Mouse (Mus musculus): Measurements from ENCODE around the gene Hist1h2bc. TPM values are rescaled to one million over a fixed set of nuclear protein-coding genes. Genes with fewer than 3 reads are reported as not detected.
"Not testable (repeated sequence)": the region's sequence is repeated elsewhere in the genome, so short reads cannot be mapped to it uniquely, and the experiment has no call there.

The Hist1h2bc gene
- total and polyA plus RNA-seq, 2 experiments: 228 to 312 TPM

DNA sequence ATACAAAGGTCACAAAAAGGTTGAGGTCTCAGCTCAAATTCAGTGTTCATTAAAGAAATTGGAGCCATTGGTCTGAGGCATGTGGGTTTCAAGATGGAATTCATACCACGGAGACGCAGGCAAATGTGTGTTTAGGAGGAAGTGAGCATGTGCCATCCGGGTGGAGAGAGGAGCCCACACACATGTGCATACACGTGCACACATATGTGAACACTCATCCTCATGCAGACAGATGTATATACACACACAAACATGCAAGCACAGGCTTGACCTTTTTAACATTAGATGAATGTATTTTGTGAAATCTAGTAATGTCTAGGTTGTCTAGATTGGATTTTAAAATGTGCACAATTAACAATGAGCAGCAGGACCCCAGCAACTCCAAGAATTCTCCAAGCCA, 18.2 kb downstream of the Hist1h2bc start:
- no peaks in the 10 kb centered on the region for H3K27me3 ChIP-seq (ENCODE audit: control insufficient read depth, insufficient read depth, low read length)
- peaks cover 16% of the 10 kb centered on the region; the same call in 1 of the 2 replicates for H3K36me3 ChIP-seq (ENCODE audit: control insufficient read depth, insufficient read depth, low read length)
- H3K79me2 ChIP-seq (ENCODE audit: control insufficient read depth, insufficient read depth, low read length): no peaks in the 10 kb centered on the region
- TF ChIP-seq POLR2A (IDR thresholded peaks at IDR 0.05; ENCODE audit: extremely low read depth, insufficient read depth, low read length): no peak
- no peak for TF ChIP-seq CTCF (IDR thresholded peaks at IDR 0.05; ENCODE audit: low read depth, low read length)
- H3K9ac ChIP-seq (ENCODE audit: low read depth, low read length): no peak overlapping the region
- WGBS: 74% methylated on average over 4 of the region's 4 CpGs
- no peak overlapping the region for H3K27ac ChIP-seq (replicated peaks; ENCODE audit: insufficient read depth, low read depth, low read length)
- no peak overlapping the region for H3K4me3 ChIP-seq (ENCODE audit: insufficient read depth, low read depth, low read length)
- no peaks in the 10 kb centered on the region; the same call in 1 of the 2 replicates for H3K4me1 ChIP-seq (ENCODE audit: control insufficient read depth, insufficient read depth, low read length)
- DNase-seq (ENCODE audit: extremely low read depth, low read depth, low spot score): no peak

DNA sequence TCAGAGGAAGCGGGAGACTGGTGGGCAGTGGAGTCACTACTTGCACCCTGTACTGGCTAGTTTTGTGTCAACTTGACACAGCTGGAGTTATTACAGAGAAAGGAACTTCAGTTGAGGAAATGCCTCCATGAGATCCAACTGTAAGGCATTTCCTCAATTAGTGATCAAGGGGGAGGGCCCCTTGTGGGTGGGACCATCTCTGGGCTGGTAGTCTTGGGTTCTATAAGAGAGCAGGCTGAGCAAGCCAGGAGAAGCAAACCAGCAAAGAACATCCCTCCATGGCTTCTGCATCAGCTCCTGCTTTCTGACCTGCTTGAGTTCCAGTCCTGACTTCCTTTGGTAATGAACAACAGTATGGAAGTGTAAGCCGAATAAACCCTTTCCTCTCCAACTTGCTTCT, 18.8 kb downstream of the Hist1h2bc start:
- WGBS: 72% methylated on average over 2 of the region's 2 CpGs
- H3K27ac ChIP-seq (replicated peaks; ENCODE audit: insufficient read depth, low read depth, low read length); H3K27me3 ChIP-seq (ENCODE audit: control insufficient read depth, insufficient read depth, low read length); H3K9ac ChIP-seq (ENCODE audit: low read depth, low read length); H3K4me1 ChIP-seq (ENCODE audit: control insufficient read depth, insufficient read depth, low read length); H3K79me2 ChIP-seq (ENCODE audit: control insufficient read depth, insufficient read depth, low read length); H3K4me3 ChIP-seq (ENCODE audit: insufficient read depth, low read depth, low read length); DNase-seq (ENCODE audit: extremely low read depth, low read depth, low spot score): not testable (repeated sequence)
- peaks cover 16% of the 10 kb centered on the region; the same call in 1 of the 2 replicates for H3K36me3 ChIP-seq (ENCODE audit: control insufficient read depth, insufficient read depth, low read length)

DNA sequence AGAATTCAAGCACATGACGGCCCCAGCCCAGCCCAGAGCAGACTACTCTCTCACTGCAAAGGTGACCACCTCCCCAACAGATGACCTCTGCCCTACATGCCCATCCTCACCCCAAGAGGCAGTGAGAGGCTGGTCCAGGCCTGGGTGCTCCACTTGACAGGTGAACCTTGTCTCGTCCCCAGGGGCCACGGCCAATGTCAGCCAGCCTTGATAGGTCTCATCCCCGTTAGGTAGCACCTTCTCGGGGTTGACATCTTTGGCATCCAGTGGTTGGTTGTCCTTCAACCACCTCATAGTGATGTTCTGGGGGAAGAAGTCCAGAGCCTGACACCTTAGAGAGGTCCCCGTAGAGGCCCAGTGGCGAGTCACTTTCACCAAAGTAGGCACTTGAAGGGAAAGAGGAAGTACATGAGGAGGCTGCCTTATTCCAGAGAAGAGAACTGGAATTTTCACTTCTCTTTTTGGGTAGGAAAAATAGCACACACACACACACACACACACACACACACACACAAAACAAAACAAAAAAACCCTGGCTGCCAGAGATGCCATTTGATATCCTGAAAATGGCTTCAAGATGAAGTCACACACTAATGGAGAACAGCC, 21.9 kb downstream of the Hist1h2bc start:
- Histone ChIP-seq H3K9ac (ENCODE audit: low read depth, low read length) (no peak overlapping the region), H3K4me3 (ENCODE audit: insufficient read depth, low read depth, low read length) (no peak overlapping the region), H3K79me2 (ENCODE audit: control insufficient read depth, insufficient read depth, low read length) (no peaks in the 10 kb centered on the region), H3K27me3 (ENCODE audit: control insufficient read depth, insufficient read depth, low read length) (no peaks in the 10 kb centered on the region), H3K4me1 (ENCODE audit: control insufficient read depth, insufficient read depth, low read length) (peaks cover 12% of the 10 kb centered on the region), H3K27ac (replicated peaks; ENCODE audit: insufficient read depth, low read depth, low read length) (no peak overlapping the region), H3K36me3 (ENCODE audit: control insufficient read depth, insufficient read depth, low read length) (peaks cover 16% of the 10 kb centered on the region; the same call in 1 of the 2 replicates)
- no peak for DNase-seq (ENCODE audit: extremely low read depth, low read depth, low spot score)
- no peak for TF ChIP-seq CTCF (IDR thresholded peaks at IDR 0.05; ENCODE audit: low read depth, low read length)
- TF ChIP-seq POLR2A (IDR thresholded peaks at IDR 0.05; ENCODE audit: extremely low read depth, insufficient read depth, low read length): no peak
- 96% methylated on average over 7 of the region's 7 CpGs for WGBS

GRCm38 (mm10) chr13:23706771-23707170, 22.8 kb downstream of the Hist1h2bc start:
- WGBS: 95% methylated on average over 12 of the region's 12 CpGs
- Histone ChIP-seq H3K9ac (ENCODE audit: low read depth, low read length) (no peak overlapping the region), H3K27me3 (ENCODE audit: control insufficient read depth, insufficient read depth, low read length) (no peaks in the 10 kb centered on the region), H3K36me3 (ENCODE audit: control insufficient read depth, insufficient read depth, low read length) (peaks cover 16% of the 10 kb centered on the region; the same call in 1 of the 2 replicates), H3K4me3 (ENCODE audit: insufficient read depth, low read depth, low read length) (no peak overlapping the region), H3K4me1 (ENCODE audit: control insufficient read depth, insufficient read depth, low read length) (peaks cover 17% of the 10 kb centered on the region), H3K79me2 (ENCODE audit: control insufficient read depth, insufficient read depth, low read length) (no peaks in the 10 kb centered on the region), H3K27ac (replicated peaks; ENCODE audit: insufficient read depth, low read depth, low read length) (no peak overlapping the region)
- DNase-seq (ENCODE audit: extremely low read depth, low read depth, low spot score): no peak
- no peak for TF ChIP-seq POLR2A (IDR thresholded peaks at IDR 0.05; ENCODE audit: extremely low read depth, insufficient read depth, low read length)
- TF ChIP-seq CTCF (IDR thresholded peaks at IDR 0.05; ENCODE audit: low read depth, low read length): no peak

DNA sequence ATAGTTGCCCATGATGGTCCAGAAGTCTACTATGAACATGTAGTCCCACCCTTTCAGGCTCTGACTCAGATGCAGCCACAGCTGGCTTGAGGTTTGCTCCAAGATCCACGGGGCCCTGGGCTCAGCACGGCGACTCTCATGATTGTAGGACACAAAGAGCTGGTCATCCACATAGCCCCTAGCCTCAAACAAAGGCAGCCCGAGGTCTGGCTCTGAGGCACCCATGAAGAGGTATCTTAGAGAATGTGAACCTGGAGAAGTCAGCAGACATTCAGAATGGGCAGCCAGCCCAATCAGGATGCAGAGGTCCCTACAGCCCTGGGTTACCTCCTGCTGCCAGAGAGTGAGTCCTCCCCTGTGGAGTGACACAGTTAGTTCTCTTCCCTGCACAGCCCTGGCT, 24.0 kb downstream of the Hist1h2bc start:
- H3K9ac ChIP-seq (ENCODE audit: low read depth, low read length): peak overlapping the region; percentile 12; the same call in 1 of the 2 replicates
- TF ChIP-seq CTCF (IDR thresholded peaks at IDR 0.05; ENCODE audit: low read depth, low read length) (no peak), POLR2A (IDR thresholded peaks at IDR 0.05; ENCODE audit: extremely low read depth, insufficient read depth, low read length) (no peak)
- peaks cover 16% of the 10 kb centered on the region; the same call in 1 of the 2 replicates for H3K36me3 ChIP-seq (ENCODE audit: control insufficient read depth, insufficient read depth, low read length)
- H3K4me1 ChIP-seq (ENCODE audit: control insufficient read depth, insufficient read depth, low read length): peaks cover 17% of the 10 kb centered on the region
- H3K4me3 ChIP-seq (ENCODE audit: insufficient read depth, low read depth, low read length): no peak overlapping the region
- H3K79me2 ChIP-seq (ENCODE audit: control insufficient read depth, insufficient read depth, low read length): no peaks in the 10 kb centered on the region
- DNase-seq (ENCODE audit: extremely low read depth, low read depth, low spot score): no peak
- H3K27me3 ChIP-seq (ENCODE audit: control insufficient read depth, insufficient read depth, low read length): no peaks in the 10 kb centered on the region
- 86% methylated on average over 4 of the region's 4 CpGs for WGBS
- H3K27ac ChIP-seq (replicated peaks; ENCODE audit: insufficient read depth, low read depth, low read length): no peak overlapping the region

GRCm38 (mm10) chr13:23708654-23709053, 24.7 kb downstream of the Hist1h2bc start:
- no peaks in the 10 kb centered on the region for H3K27me3 ChIP-seq (ENCODE audit: control insufficient read depth, insufficient read depth, low read length)
- peak overlapping the region; percentile 10; the same call in 1 of the 2 replicates for H3K27ac ChIP-seq (replicated peaks; ENCODE audit: insufficient read depth, low read depth, low read length)
- no peak overlapping the region for H3K9ac ChIP-seq (ENCODE audit: low read depth, low read length)
- H3K4me1 ChIP-seq (ENCODE audit: control insufficient read depth, insufficient read depth, low read length): peaks cover 17% of the 10 kb centered on the region
- DNase-seq (ENCODE audit: extremely low read depth, low read depth, low spot score): peak; percentile 47
- 32% methylated on average over 4 of the region's 4 CpGs for whole genome bisulfite sequencing
- no peak overlapping the region for H3K4me3 ChIP-seq (ENCODE audit: insufficient read depth, low read depth, low read length)
- no peaks in the 10 kb centered on the region for H3K79me2 ChIP-seq (ENCODE audit: control insufficient read depth, insufficient read depth, low read length)
- peaks cover 14% of the 10 kb centered on the region; the same call in 1 of the 2 replicates for H3K36me3 ChIP-seq (ENCODE audit: control insufficient read depth, insufficient read depth, low read length)
- TF ChIP-seq CTCF (IDR thresholded peaks at IDR 0.05; ENCODE audit: low read depth, low read length) (no peak), POLR2A (IDR thresholded peaks at IDR 0.05; ENCODE audit: extremely low read depth, insufficient read depth, low read length) (no peak)
